Mouse (Mus musculus): Measurements from ENCODE around the gene Nemf.
"Not testable (repeated sequence)": the region's sequence is repeated elsewhere in the genome, so short reads cannot be mapped to it uniquely, and the experiment has no call there.

Nemf gene

GRCm38 (mm10) chr12:69356546-69357299 lies at the start of gene Nemf:
Nemf (minus strand) TSS chr12:69357165.
- DNase-seq = peak; percentile 74

- no peak for DNase-seq
Observed at GRCm38 (mm10) chr12:69402594-69403167, 45.7 kb upstream of the Nemf start.

GRCm38 (mm10) chr12:69402100-69402499 lies 45.1 kb upstream of the Nemf start:
- no peak for DNase-seq

GRCm38 (mm10) chr12:69400871-69401286 lies 43.9 kb upstream of the Nemf start:
- DNase-seq = no peak

GRCm38 (mm10) chr12:69400367-69400766 lies 43.4 kb upstream of the Nemf start:
- DNase-seq = no peak

- no peak for DNase-seq
Observed at GRCm38 (mm10) chr12:69394456-69394855, 37.5 kb upstream of the Nemf start.

GRCm38 (mm10) chr12:69393076-69393475 lies 36.1 kb upstream of the Nemf start:
- no peak for DNase-seq

GRCm38 (mm10) chr12:69390000-69390698 lies 33.2 kb upstream of the Nemf start:
- DNase-seq = no peak

GRCm38 (mm10) chr12:69389273-69389938 lies 32.4 kb upstream of the Nemf start:
- no peak for DNase-seq

- DNase-seq = no peak
Observed at GRCm38 (mm10) chr12:69388321-69388869, 31.4 kb upstream of the Nemf start.

- not testable (repeated sequence) for DNase-seq
Observed at GRCm38 (mm10) chr12:69386281-69386732, 29.3 kb upstream of the Nemf start.

GRCm38 (mm10) chr12:69385542-69386280 lies 28.7 kb upstream of the Nemf start:
- DNase-seq = no peak

- no peak for DNase-seq
Observed at GRCm38 (mm10) chr12:69384606-69385005, 27.6 kb upstream of the Nemf start.

GRCm38 (mm10) chr12:69382880-69383279 lies 25.9 kb upstream of the Nemf start:
- DNase-seq = no peak

GRCm38 (mm10) chr12:69378558-69379454 lies 21.8 kb upstream of the Nemf start:
- DNase-seq = no peak

GRCm38 (mm10) chr12:69377636-69378035 lies 20.7 kb upstream of the Nemf start:
- DNase-seq = not testable (repeated sequence)

GRCm38 (mm10) chr12:69377188-69377587 lies 20.2 kb upstream of the Nemf start:
- no peak for DNase-seq

- DNase-seq = no peak
Observed at GRCm38 (mm10) chr12:69376132-69376531, 19.2 kb upstream of the Nemf start.

- DNase-seq = no peak
Observed at GRCm38 (mm10) chr12:69373850-69374766, 17.1 kb upstream of the Nemf start.
